ENCODE assay signal across 18 mouse cellular contexts in genomic region chr3:105853781-105854180, GRCm38 (mm10). TPM values are rescaled to one million over a fixed set of nuclear protein-coding genes. Genes with fewer than 3 reads are reported as not detected.
DNase-seq lines count a peak whose midpoint lies in the region; ATAC-seq and TF ChIP-seq lines count a peak whose summit lies in the region.
"Had no signal": no experiment of that assay in that cellular context is flagged by ENCODE, and none has a peak within 500 bp of the region (broad histone marks: within the 10 kb centered on the region; RNA-seq: fewer than 3 reads in every experiment).

No protein-coding gene starts in this region.

- ATAC-seq in kidney, postnatal 0 days (replicated peaks; ENCODE audit: low FRiP score, low read depth): no peak
- ATAC-seq in neural tube, embryonic 11.5 days (ENCODE audit: insufficient read depth, low FRiP score, low TSS enrichment): no peak
- ATAC-seq: CD4-positive, CD25-positive, alpha-beta regulatory T cell, adult 4 months had no signal

- no peak for TF ChIP-seq POLR2A in kidney, adult 2 months (IDR thresholded peaks at IDR 0.05; ENCODE audit: low read depth, low read length)

- no peak overlapping the region for H3K9ac ChIP-seq in kidney, postnatal 0 days (ENCODE audit: low read depth, low read length)
- no peak overlapping the region for H3K9ac ChIP-seq in neural tube, embryonic 11.5 days (ENCODE audit: low read length)
- H3K9ac ChIP-seq: forebrain, embryonic 12.5 days; heart, embryonic 13.5 days; liver, embryonic 15.5 days; neural tube, embryonic 12.5 days had no signal

- no peak overlapping the region for H3K4me3 ChIP-seq in kidney, postnatal 0 days (replicated peaks; ENCODE audit: low read depth, low read length)
- no peak overlapping the region for H3K4me3 ChIP-seq in kidney, adult 2 months (ENCODE audit: insufficient read depth, low read depth, low read length)
- H3K4me3 ChIP-seq in neural tube, embryonic 11.5 days (ENCODE audit: low read depth, low read length): no peak overlapping the region
- H3K4me3 ChIP-seq in heart, embryonic 10.5 days: no peak overlapping the region
- H3K4me3 ChIP-seq: forebrain, embryonic 12.5 days; heart, embryonic 13.5 days; liver, embryonic 15.5 days; neural tube, embryonic 12.5 days had no signal

- WGBS in kidney, postnatal 0 days: 42% methylated on average over 8 of the region's 8 CpGs
- 68% methylated on average over 8 of the region's 8 CpGs for whole genome bisulfite sequencing in kidney, adult 2 months
- WGBS in neural tube, embryonic 11.5 days: 48% methylated on average over 8 of the region's 8 CpGs
- 70% methylated on average over 8 of the region's 8 CpGs for WGBS in heart, embryonic 10.5 days

- H3K27ac ChIP-seq in kidney, postnatal 0 days: no peak overlapping the region
- no peak overlapping the region for H3K27ac ChIP-seq in kidney, adult 2 months (ENCODE audit: insufficient read depth, low read depth, low read length)
- no peak overlapping the region for H3K27ac ChIP-seq in neural tube, embryonic 11.5 days (ENCODE audit: low read depth, low read length)
- H3K27ac ChIP-seq in heart, embryonic 10.5 days: no peak overlapping the region
- H3K27ac ChIP-seq: forebrain, embryonic 12.5 days; heart, embryonic 13.5 days; liver, embryonic 15.5 days; neural tube, embryonic 12.5 days had no signal

- no peaks in the 10 kb centered on the region for H3K9me3 ChIP-seq in kidney, postnatal 0 days (replicated peaks; ENCODE audit: low read length)
- no peaks in the 10 kb centered on the region for H3K9me3 ChIP-seq in neural tube, embryonic 11.5 days (ENCODE audit: control insufficient read depth, low read length)
- H3K9me3 ChIP-seq in heart, embryonic 10.5 days: no peaks in the 10 kb centered on the region
- H3K9me3 ChIP-seq: forebrain, embryonic 12.5 days; heart, embryonic 13.5 days; liver, embryonic 15.5 days; neural tube, embryonic 12.5 days had no signal

- no peak overlapping the region for H3K4me2 ChIP-seq in kidney, postnatal 0 days (ENCODE audit: low read length)
- H3K4me2 ChIP-seq in neural tube, embryonic 11.5 days (ENCODE audit: low read depth): no peak overlapping the region
- H3K4me2 ChIP-seq: forebrain, embryonic 12.5 days; heart, embryonic 13.5 days; liver, embryonic 15.5 days; neural tube, embryonic 12.5 days had no signal

- no peaks in the 10 kb centered on the region for H3K4me1 ChIP-seq in kidney, postnatal 0 days (replicated peaks; ENCODE audit: insufficient read depth, low read length)
- no peaks in the 10 kb centered on the region for H3K4me1 ChIP-seq in kidney, adult 2 months (ENCODE audit: control insufficient read depth, insufficient read depth, low read length)
- no peaks in the 10 kb centered on the region for H3K4me1 ChIP-seq in neural tube, embryonic 11.5 days (ENCODE audit: control insufficient read depth, insufficient read depth, low read length)
- H3K4me1 ChIP-seq in heart, embryonic 10.5 days: no peaks in the 10 kb centered on the region
- H3K4me1 ChIP-seq: forebrain, embryonic 12.5 days; heart, embryonic 13.5 days; liver, embryonic 15.5 days; neural tube, embryonic 12.5 days had no signal

- no peak for TF ChIP-seq CTCF in kidney, postnatal 0 days (IDR thresholded peaks at IDR 0.05; ENCODE audit: low read depth)
- no peak for TF ChIP-seq CTCF in kidney, adult 2 months (conservative IDR thresholded peaks at IDR 0.05; ENCODE audit: insufficient read depth, insufficient read length, low read depth, low read length)

- no peaks in the 10 kb centered on the region for H3K36me3 ChIP-seq in kidney, postnatal 0 days (ENCODE audit: insufficient read depth, low read length)
- H3K36me3 ChIP-seq in kidney, adult 2 months (ENCODE audit: control insufficient read depth, insufficient read depth, low read length): no peaks in the 10 kb centered on the region
- H3K36me3 ChIP-seq in neural tube, embryonic 11.5 days (ENCODE audit: control insufficient read depth, insufficient read depth, low read length): no peaks in the 10 kb centered on the region
- no peaks in the 10 kb centered on the region for H3K36me3 ChIP-seq in heart, embryonic 10.5 days
- H3K36me3 ChIP-seq: forebrain, embryonic 12.5 days; heart, embryonic 13.5 days; liver, embryonic 15.5 days; neural tube, embryonic 12.5 days had no signal

- DNase-seq in kidney, postnatal 0 days (ENCODE audit: low spot score): peak; percentile 34
- no peak for DNase-seq in kidney, adult 2 months
- DNase-seq in embryo, embryonic 11 days: peak; percentile 70
- peak; percentile 84 for DNase-seq in fibroblast of lung, adult 2 months (ENCODE audit: low read depth)
- DNase-seq in neural tube, embryonic 11.5 days (ENCODE audit: low spot score): peak; percentile 17
- DNase-seq in layer of hippocampus, adult 8-10 months (ENCODE audit: low spot score in 2 of 2): no peak
- no peak for DNase-seq in heart, embryonic 10.5 days (ENCODE audit: low spot score)
- DNase-seq: cerebellum, adult 11 months; kidney, adult 18-20 months; lung, postnatal 4 days; midbrain, embryonic 14.5 days; spleen, adult 18-20 months had no signal

- no peaks in the 10 kb centered on the region for H3K27me3 ChIP-seq in kidney, postnatal 0 days (ENCODE audit: insufficient read depth, low read length)
- no peaks in the 10 kb centered on the region for H3K27me3 ChIP-seq in kidney, adult 2 months (replicated peaks; ENCODE audit: control insufficient read depth, insufficient read depth, low read length)
- H3K27me3 ChIP-seq in neural tube, embryonic 11.5 days (ENCODE audit: control insufficient read depth, insufficient read depth, low read length): no peaks in the 10 kb centered on the region
- peaks cover 9% of the 10 kb centered on the region; the same call in 1 of the 2 replicates for H3K27me3 ChIP-seq in heart, embryonic 10.5 days (ENCODE audit: insufficient read depth, poor library complexity, severe bottlenecking)
- H3K27me3 ChIP-seq: forebrain, embryonic 12.5 days; neural tube, embryonic 12.5 days had no signal

RNA-seq across cellular contexts. Expression of gene Adora3, which starts 16.9 kb away (rescaled TPM):
- polyA plus RNA-seq in kidney, postnatal 0 days (2015; fragmentation: Nextera tagmentation; extraction: Ambion mirVana): 0.10 and 0.12 TPM in 2 replicates
- 0.19 and 0.20 TPM in 2 replicates for polyA plus RNA-seq in kidney, adult 2 months (2012; rRNA removed)
- polyA plus RNA-seq in neural tube, embryonic 11.5 days (2014; fragmentation: Nextera tagmentation; extraction: Ambion mirVana): 0.19 and 0.31 TPM in 2 replicates
- total RNA-seq in layer of hippocampus, adult 8-10 months (2022): 1 to 10 TPM in 3 of 4 experiments, under 1 TPM in 1; 0.89 to 3.8 (median 2.5) TPM
- polyA plus RNA-seq in heart, embryonic 10.5 days (2016; fragmentation: Nextera tagmentation; extraction: Ambion mirVana): not detected in 2 replicates
- total RNA-seq: hematopoietic stem cell, adult 5-6 weeks had no signal
- polyA plus RNA-seq: CD4-positive, CD25-positive, alpha-beta regulatory T cell, adult 4 months; midbrain, embryonic 14.5 days; neural tube, embryonic 12.5 days had no signal

RNA-seq across cellular contexts. Expression of gene Tmigd3, which starts 16.9 kb away (rescaled TPM):
- polyA plus RNA-seq in kidney, postnatal 0 days (2015; fragmentation: Nextera tagmentation; extraction: Ambion mirVana): 0.18 TPM in 1 of 2 replicates, not detected in the other
- 0.28 TPM in 1 of 2 replicates, not detected in the other for polyA plus RNA-seq in kidney, adult 2 months (2012; rRNA removed)
- polyA plus RNA-seq in neural tube, embryonic 11.5 days (2014; fragmentation: Nextera tagmentation; extraction: Ambion mirVana): not detected in 2 replicates
- total RNA-seq in layer of hippocampus, adult 8-10 months (2022): under 1 TPM; 0.41 to 0.78 (median 0.63) TPM
- polyA plus RNA-seq in heart, embryonic 10.5 days (2016; fragmentation: Nextera tagmentation; extraction: Ambion mirVana): 0.70 and 0.73 TPM in 2 replicates
- total RNA-seq: hematopoietic stem cell, adult 5-6 weeks had no signal
- polyA plus RNA-seq: CD4-positive, CD25-positive, alpha-beta regulatory T cell, adult 4 months; forebrain, embryonic 12.5 days; midbrain, embryonic 14.5 days; neural tube, embryonic 12.5 days had no signal

RNA-seq across cellular contexts. Expression of gene Rap1a, which starts 52.6 kb away (rescaled TPM):
- 111 and 123 TPM in 2 replicates for polyA plus RNA-seq in kidney, postnatal 0 days (2015; fragmentation: Nextera tagmentation; extraction: Ambion mirVana)
- polyA plus RNA-seq in kidney, adult 2 months (2012; rRNA removed): 7.9 and 14.3 TPM in 2 replicates
- 68.1 and 75.9 TPM in 2 replicates for polyA plus RNA-seq in neural tube, embryonic 11.5 days (2014; fragmentation: Nextera tagmentation; extraction: Ambion mirVana)
- total RNA-seq in layer of hippocampus, adult 8-10 months (2022): 100 to 1,000 TPM in 1 of 4 experiments, 10 to 100 TPM in 3; 80.2 to 101 (median 89.7) TPM
- polyA plus RNA-seq in heart, embryonic 10.5 days (2016; fragmentation: Nextera tagmentation; extraction: Ambion mirVana): 73.9 and 95.3 TPM in 2 replicates

Comparison
In these comparisons a context has a peak if more than half of its experiments do, and no peak if none do; other contexts are left out.
1. DNase-seq: peak in kidney, postnatal 0 days (single experiment), embryo, embryonic 11 days (single experiment), fibroblast of lung, adult 2 months (single experiment) and neural tube, embryonic 11.5 days (single experiment); none in kidney, adult 2 months (single experiment), layer of hippocampus, adult 8-10 months (0 of 2) and heart, embryonic 10.5 days (single experiment).